Mouse (Mus musculus) liver, embryonic 12.5 days (tissue): ENCODE measurements at regions not wholly inside any gene's neighbourhood (a gene's known extent, or its start where the extent isn't known, plus 50 kb on each side); places are given as distances from the start of the nearest gene placed in this dataset.

Experiments
- ATAC-seq: fragments of 200-750 bp; cut with Nextera tagmentation; 2 replicates; pipeline ENCODE4 v1.8.0; 2017; ENCODE audit warnings: moderate number of reproducible peaks, mild to moderate bottlenecking, moderate library complexity
- H3K27ac ChIP-seq: fragments of 300-500 bp; sonication (generic); 2 replicates; pipeline ENCODE4 v1.5.1; 2016; ENCODE audit warnings: mild to moderate bottlenecking
- H3K27me3 ChIP-seq: fragments of 300-500 bp; sonication (generic); replicated peaks from 2 replicates; pipeline ENCODE4 v1.6.1; 2016; ENCODE audit warnings: mild to moderate bottlenecking, moderate library complexity
- H3K36me3 ChIP-seq: fragments of 300-500 bp; sonication (generic); 2 replicates; pipeline ENCODE4 v1.6.1; 2016; ENCODE audit warnings: mild to moderate bottlenecking, moderate library complexity
- H3K4me1 ChIP-seq: fragments of 300-500 bp; sonication (generic); 2 replicates; pipeline ENCODE4 v1.6.1; 2016
- H3K4me2 ChIP-seq: fragments of 300-500 bp; sonication (generic); 2 replicates; pipeline ENCODE4 v1.6.1; 2016; ENCODE audit warnings: mild to moderate bottlenecking, moderate library complexity
- H3K4me3 ChIP-seq: fragments of 300-500 bp; sonication (generic); 2 replicates; pipeline ENCODE4 v1.5.1; 2016; ENCODE audit warnings: mild to moderate bottlenecking, moderate library complexity
- H3K9ac ChIP-seq: fragments of 300-500 bp; sonication (generic); 2 replicates; pipeline ENCODE4 v1.6.1; 2016; ENCODE audit warnings: mild to moderate bottlenecking, moderate library complexity
- H3K9me3 ChIP-seq: fragments of 300-500 bp; sonication (generic); replicated peaks from 2 replicates; pipeline ENCODE4 v1.6.1; 2016; ENCODE audit warnings: mild to moderate bottlenecking, moderate library complexity
- WGBS: fragments of 180-500 bp; shearing (Covaris S2); methylation state at CpG from one replicate; pipeline ENCODE4 v1.1.7; 2016; ENCODE audit not compliant: insufficient replicate concordance; 5-methylcytosine and 5-hydroxymethylcytosine counted together

GRCm38 (mm10) chr4:148746460-148747314 is 57.5 kb upstream of the Casz1 start:
- Histone ChIP-seq H3K4me1 (peaks cover 11% of the 10 kb centered on the region; the same call in 1 of the 2 replicates), H3K27ac (no peak overlapping the region), H3K36me3 (no peaks in the 10 kb centered on the region), H3K27me3 (peaks cover 67% of the 10 kb centered on the region), H3K4me3 (no peak overlapping the region), H3K4me2 (no peak overlapping the region), H3K9me3 (no peaks in the 10 kb centered on the region), H3K9ac (no peak overlapping the region)
- 50% methylated on average over 23 of the region's 23 CpGs for WGBS
- ATAC-seq = no peak

- WGBS = 67% methylated on average over 7 of the region's 7 CpGs
- Histone ChIP-seq H3K36me3 (no peaks in the 10 kb centered on the region), H3K4me3 (no peak overlapping the region), H3K9me3 (no peaks in the 10 kb centered on the region), H3K4me1 (peaks cover 11% of the 10 kb centered on the region; the same call in 1 of the 2 replicates), H3K27ac (no peak overlapping the region), H3K4me2 (no peak overlapping the region), H3K27me3 (peaks cover 61% of the 10 kb centered on the region), H3K9ac (no peak overlapping the region)
- ATAC-seq = no peak
Observed at GRCm38 (mm10) chr4:148747315-148747644, 56.9 kb upstream of the Casz1 start.

- H3K4me3 ChIP-seq = no peak overlapping the region
- H3K27me3 ChIP-seq = peaks cover 43% of the 10 kb centered on the region
- H3K27ac ChIP-seq = no peak overlapping the region
- 76% methylated on average over 10 of the region's 10 CpGs for WGBS
- no peak overlapping the region for H3K4me2 ChIP-seq
- no peak overlapping the region for H3K9ac ChIP-seq
- no peak for ATAC-seq
- no peaks in the 10 kb centered on the region for H3K4me1 ChIP-seq
- no peaks in the 10 kb centered on the region for H3K9me3 ChIP-seq
- no peaks in the 10 kb centered on the region for H3K36me3 ChIP-seq
Observed at GRCm38 (mm10) chr4:148750030-148750429, 54.2 kb upstream of the Casz1 start.

GRCm38 (mm10) chr4:148751591-148751990 is 52.6 kb upstream of the Casz1 start:
- no peak overlapping the region for H3K4me3 ChIP-seq
- H3K36me3 ChIP-seq = no peaks in the 10 kb centered on the region
- peaks cover 30% of the 10 kb centered on the region; the same call in 1 of the 2 replicates for H3K27me3 ChIP-seq
- no peak overlapping the region for H3K4me2 ChIP-seq
- no peak for ATAC-seq
- no peaks in the 10 kb centered on the region for H3K9me3 ChIP-seq
- H3K4me1 ChIP-seq = no peaks in the 10 kb centered on the region
- H3K27ac ChIP-seq = no peak overlapping the region
- no peak overlapping the region for H3K9ac ChIP-seq
- 54% methylated on average over 7 of the region's 7 CpGs for WGBS

GRCm38 (mm10) chr4:148752360-148753093 is 51.7 kb upstream of the Casz1 start:
- ATAC-seq = no peak
- no peak overlapping the region for H3K27ac ChIP-seq
- 74% methylated on average over 14 of the region's 14 CpGs for WGBS

GRCm38 (mm10) chr4:148753143-148753798 is 51.0 kb upstream of the Casz1 start:
- Histone ChIP-seq H3K4me3 (no peak overlapping the region), H3K4me1 (no peaks in the 10 kb centered on the region), H3K9ac (no peak overlapping the region), H3K4me2 (no peak overlapping the region), H3K9me3 (no peaks in the 10 kb centered on the region), H3K27me3 (peaks cover 28% of the 10 kb centered on the region; the same call in 1 of the 2 replicates), H3K36me3 (no peaks in the 10 kb centered on the region), H3K27ac (no peak overlapping the region)
- ATAC-seq = no peak
- WGBS = 66% methylated on average over 17 of the region's 17 CpGs

More at GRCm38 (mm10) chr4:148752360-148753093, 51.7 kb upstream of the Casz1 start:
- Histone ChIP-seq H3K36me3 (no peaks in the 10 kb centered on the region), H3K4me1 (no peaks in the 10 kb centered on the region), H3K4me3 (no peak overlapping the region), H3K27me3 (peaks cover 28% of the 10 kb centered on the region; the same call in 1 of the 2 replicates), H3K9me3 (no peaks in the 10 kb centered on the region), H3K9ac (no peak overlapping the region), H3K4me2 (no peak overlapping the region)

GRCm38 (mm10) chr4:148753849-148754248 is 50.4 kb upstream of the Casz1 start:
- Histone ChIP-seq H3K9ac (no peak overlapping the region), H3K4me2 (no peak overlapping the region), H3K36me3 (no peaks in the 10 kb centered on the region), H3K27me3 (peaks cover 23% of the 10 kb centered on the region; the same call in 1 of the 2 replicates), H3K9me3 (no peaks in the 10 kb centered on the region), H3K27ac (no peak overlapping the region), H3K4me3 (no peak overlapping the region), H3K4me1 (no peaks in the 10 kb centered on the region)
- 72% methylated on average over 8 of the region's 8 CpGs for WGBS
- no peak for ATAC-seq
